Mouse (Mus musculus): ENCODE data around the gene Eid1. TPM values are rescaled to one million over a fixed set of nuclear protein-coding genes. Genes with fewer than 3 reads are reported as not detected.

The Eid1 gene
- total and polyA plus RNA-seq, 3 experiments: 28.9 to 141 (median 98.6) TPM

DNA sequence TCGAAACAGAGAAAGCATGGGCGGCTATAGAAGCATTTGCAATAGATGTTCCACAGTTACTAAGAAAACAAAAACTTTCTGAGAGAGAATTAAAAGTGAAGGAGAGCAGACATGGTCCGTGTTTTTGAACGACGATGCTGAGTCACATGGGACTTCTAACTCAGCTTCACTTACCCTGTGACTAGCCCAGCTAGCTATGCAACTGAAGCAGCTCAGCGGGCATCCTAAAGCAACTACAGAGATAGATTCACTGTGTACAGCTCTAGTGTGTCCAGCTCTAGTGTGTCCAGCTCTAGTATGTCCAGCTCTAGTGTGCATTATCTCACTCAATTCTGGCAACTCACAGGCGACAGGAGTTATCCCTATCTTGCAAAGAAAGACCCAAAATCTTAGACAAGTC is 5.2 kb upstream of the Eid1 start:
- DNase-seq: no peak

DNA sequence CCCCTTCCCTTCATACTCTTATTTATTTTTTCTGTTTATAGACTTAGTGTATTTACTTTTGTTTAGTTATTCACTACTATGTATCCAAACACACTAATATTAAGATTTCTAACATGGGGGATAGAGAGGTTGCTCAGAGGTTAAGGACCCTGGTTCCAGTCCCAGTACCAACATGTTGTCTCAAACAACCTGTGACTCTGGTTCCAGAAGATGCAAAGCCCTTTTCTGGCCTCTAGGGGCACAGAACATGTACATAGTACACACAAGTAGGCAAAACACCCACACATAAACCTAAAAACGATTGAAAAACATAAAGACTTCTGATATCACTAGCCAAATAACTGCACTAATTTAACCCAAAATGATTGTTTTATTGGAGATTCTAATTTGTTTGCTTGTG is 2.0 kb upstream of the Eid1 start:
- DNase-seq: no peak

DNA sequence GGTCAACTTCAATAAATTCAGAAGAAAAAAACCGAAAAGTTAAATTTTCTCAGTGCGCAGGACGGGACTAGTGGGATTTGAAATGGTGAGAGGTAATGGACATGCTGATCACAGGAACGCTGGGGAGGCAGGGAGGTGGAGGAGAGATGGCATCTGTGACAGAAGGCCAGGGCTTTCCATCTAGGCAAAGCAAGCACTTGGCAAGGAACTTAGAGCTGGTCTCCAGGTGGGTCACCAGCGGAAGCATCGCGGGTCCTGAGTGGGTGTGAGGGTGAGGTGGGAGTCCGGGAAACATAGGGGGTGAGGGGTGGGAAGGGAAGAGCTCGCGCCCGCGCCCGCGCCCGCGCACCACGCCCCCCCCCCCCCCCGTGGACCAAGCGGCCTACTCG is 333 bp upstream of the Eid1 start:
- no peak for DNase-seq

DNA sequence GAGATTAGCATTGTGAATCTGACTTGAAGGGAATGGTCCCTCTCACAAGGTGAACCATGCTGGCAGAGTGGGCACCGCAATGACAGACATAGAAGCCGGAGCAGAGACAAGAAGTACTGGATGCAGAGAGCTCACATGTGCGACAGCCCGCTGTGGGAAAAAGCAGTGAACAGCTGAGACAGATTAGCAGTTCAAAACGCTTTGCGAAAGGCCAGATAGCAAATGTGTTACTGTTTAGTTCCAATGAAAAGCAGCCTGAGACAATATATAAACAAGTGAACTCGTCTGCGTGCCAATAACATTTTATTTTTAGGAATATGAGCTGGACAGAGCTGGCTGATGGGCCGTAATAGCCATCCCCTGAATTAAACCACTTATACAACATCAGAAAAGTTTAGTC is 8.9 kb downstream of the Eid1 start:
- no peak for DNase-seq

DNA sequence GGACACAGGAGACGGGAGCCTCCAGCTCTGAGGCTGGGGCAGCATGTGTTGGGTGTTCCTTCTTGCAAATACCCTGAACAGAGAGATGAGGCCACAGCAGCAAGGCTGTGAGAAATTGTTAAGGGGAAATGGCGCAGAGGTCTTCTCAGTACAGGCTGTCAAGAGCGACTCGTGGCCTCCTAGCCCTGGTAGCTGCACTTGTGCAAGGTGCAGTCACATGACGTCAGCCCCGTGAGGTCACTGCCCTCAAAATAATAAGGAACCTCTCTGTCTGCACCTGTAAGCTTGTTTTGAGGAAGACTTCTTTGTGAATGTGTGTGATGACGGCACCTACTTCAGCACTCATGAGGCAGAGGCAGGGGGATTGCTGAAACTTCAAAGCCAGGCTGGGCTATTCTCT is 11.0 kb downstream of the Eid1 start:
- no peak for DNase-seq

DNA sequence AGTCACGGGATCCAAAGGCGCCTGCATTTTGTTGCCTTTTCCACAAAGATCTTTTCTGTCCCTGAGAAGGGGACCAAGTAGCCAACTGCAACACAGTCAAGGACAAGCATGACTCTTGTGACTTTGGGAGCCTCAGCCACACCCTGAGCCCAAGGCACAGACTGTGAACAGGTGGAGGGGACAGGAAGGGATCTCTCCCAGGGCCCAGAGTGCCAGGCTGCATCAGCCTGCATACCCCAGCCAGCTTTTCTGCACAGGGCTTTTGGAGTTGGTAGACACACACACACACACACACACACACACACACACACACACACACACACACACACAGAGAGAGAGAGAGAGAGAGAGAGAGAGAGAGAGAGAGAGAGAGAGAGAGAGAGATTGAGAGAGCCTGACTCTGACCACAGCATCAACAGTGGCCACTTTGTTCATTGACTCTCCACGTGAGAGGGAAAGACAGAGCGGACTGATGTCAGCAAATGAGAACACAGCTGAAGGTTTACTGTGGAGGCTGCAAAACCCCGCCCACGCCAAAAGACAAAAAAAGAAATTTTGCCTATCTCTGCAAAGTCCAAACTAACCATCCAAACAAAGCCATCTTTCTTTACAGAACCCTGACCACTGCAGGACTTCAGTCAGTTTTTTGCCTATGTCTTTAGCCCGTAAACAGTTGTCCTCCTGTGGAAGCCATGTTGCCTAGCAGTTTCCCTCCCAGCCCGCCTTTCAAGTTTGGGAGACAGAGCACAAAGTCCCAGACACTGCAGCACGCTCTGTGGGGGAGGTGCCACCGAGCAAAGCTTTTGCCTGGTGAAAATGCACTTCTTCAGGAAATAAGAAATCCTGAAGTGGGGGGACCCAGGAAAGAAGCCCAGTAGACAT is 11.9 kb downstream of the Eid1 start:
- DNase-seq: no peak

DNA sequence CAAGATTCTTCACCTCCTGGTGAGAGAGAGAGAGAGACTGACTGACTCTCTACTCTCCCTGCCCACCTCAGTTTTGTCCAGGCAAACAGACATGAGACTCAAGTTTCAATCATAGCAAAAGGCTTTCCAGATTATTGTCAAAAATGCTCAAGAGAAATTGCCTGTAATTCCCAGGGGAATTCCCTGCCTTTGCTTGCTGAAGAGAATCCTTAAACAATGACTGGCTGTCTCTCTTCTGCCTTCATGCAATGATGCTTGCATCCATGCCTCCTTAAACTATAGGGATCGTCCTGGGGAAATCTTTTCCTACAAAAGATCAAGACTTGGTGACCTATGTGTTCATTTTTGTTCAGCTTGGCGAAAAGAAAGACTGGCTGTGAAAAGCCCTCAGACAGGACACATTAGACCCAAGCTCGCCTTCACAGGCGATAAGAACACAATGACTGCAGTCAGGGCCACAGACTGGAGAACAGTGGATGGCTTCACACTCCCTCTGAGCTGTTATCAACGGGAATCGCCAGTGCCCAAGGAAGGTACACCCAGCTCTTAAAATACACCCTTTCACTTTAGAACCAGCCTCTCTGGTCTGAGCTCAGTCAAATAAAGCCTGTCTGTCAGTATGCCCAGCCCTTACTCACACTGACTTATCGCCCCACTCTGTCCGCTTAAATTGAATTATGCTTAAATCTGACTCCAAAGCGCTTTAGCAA is 12.7 kb downstream of the Eid1 start:
- DNase-seq: no peak

DNA sequence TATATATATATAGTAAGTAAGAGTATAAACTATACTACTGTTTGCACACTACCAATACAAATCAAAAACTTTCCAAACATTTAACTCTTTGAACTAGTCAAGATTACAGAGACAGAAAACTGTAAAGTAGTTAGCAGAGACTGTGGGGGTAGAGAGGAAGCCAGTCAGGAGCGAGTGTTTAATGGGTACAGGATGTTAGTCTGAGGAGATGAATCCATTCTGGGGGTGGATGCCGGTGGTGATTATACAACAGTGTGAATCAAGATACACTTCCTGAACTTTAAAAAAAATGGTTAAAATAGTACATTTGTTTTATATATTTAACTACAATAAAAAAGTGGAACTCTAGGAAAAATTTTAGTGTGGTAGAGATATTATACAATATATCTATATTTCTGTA is 19.1 kb downstream of the Eid1 start:
- DNase-seq: no peak

DNA sequence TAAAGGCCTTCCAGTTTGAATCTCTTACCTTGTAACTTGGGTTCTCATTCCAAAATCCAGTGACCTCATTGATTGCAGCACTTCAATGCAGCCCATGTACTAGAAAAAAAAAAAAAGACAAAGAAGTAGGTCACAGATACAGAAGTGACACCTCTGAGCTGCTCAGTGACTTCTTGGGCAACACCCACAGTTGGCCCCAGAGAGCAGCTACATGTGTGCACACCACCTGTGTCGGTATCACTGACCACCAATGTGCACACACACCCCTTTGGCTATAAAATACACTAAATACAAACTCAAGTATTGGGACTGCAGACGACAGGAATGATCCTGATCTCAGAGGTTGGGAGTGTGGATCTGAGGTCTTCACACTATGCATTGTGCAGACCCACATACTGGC is 21.9 kb downstream of the Eid1 start:
- DNase-seq: no peak

DNA sequence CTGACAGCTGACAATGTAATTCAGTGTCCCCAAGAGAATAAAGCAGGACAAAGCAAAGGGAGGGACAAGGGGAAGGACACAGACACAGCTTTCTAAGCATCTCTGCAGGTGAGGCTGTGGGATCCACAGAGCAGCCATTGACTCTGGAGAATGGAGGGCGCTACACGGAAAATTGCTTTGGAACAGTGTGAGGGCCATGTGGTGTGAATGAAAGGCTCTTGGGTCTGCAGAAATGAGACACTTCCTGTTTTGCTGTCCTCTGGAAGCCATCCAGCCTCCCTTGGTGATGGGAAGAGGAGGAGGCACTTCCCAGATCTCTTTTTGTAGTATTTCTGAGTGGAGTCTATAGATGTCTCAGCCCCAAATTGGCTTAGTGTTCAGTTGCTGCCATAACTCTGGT is 23.3 kb downstream of the Eid1 start:
- DNase-seq: no peak

DNA sequence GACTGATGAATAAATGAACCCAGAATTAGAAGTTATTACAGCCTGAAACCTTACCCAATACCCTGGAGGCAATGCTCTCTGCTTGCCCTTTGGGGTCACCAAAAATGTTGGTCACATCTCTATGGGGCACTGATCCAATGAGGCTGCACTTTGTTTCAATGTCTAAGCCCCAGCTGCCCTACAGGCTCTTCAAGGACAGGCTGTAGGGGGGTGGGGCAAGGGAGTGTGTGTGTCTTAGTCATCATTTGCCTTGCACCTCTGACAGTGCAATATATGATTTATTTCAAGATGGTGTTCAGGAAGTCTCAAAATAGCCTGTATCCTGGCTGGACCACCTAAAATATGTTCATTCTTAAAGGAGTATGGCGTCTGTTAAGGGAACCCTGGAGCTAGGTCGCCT is 28.7 kb downstream of the Eid1 start:
- DNase-seq: peak; percentile 71

DNA sequence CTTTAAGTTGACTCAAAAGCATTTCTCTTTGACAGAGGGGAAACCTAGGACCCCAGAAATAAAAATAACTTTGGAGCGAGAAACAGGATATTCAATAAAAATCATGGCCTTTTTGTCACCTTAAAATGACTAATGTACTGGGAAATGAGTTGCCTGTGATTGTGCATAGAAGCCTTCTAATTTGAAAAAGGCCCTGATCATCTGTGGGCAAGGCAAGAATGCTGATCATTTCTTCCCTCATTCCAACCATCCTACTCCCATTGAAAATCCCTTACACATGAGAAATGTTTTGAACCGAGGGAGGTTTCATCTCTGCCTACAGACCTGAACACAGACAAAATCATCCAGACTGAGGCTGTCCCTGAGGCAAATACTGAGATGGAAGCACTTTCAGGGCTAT is 30.0 kb downstream of the Eid1 start:
- DNase-seq: no peak

DNA sequence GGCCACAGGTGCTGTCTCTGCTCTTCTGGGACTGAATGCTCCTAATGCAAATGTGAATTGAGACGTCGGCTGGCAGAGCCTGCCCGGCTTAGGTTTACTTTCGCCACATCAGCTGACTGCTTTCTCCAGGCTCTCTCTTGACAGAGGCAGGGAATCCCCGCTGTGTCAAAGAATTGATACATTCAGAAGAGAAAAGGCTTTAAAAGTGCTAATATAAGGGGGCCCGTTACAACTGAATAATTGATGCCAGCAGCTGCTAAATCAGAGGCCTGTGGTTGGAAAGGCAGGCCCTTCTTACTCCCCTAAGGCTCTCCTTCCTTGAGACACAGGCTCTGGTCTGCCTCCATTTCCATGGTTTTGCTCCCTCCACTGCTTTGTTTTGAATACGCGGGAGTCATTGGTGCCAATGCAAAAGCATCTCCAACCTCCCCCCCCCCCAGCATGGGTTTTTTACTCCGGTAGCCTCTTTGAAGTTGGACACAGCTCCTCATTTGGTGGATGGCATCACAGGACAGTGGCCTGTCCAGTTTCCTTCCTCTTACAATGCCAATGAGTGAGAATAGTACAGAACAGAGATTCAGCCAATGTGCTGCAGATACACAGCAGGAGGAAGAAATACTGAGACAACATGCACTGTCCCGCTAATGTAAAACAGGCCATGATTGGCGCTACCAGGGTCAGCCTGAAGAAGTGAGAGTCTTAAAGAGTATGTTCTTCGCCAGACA is 32.2 kb downstream of the Eid1 start:
- no peak for DNase-seq

DNA sequence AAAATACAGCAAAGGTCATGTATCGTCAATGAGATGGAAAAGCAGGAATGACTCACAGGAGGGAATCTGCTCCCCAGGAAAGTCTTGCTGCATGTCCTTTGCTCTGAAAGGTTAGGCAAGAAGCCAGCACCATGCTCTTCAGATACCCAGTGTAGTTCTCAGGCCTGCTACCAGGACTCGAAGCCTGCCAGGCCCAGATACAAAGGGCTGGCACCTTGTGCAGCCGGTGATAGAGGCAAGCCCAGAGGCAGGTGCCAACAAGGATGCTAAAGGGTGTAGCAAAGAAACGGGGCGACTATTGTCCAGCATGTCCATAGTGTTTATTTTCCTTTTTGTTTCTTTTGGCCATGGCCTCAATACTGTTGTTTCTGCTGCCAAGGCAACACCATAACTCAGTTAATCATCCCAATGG is 33.6 kb downstream of the Eid1 start:
- DNase-seq: peak; percentile 80

DNA sequence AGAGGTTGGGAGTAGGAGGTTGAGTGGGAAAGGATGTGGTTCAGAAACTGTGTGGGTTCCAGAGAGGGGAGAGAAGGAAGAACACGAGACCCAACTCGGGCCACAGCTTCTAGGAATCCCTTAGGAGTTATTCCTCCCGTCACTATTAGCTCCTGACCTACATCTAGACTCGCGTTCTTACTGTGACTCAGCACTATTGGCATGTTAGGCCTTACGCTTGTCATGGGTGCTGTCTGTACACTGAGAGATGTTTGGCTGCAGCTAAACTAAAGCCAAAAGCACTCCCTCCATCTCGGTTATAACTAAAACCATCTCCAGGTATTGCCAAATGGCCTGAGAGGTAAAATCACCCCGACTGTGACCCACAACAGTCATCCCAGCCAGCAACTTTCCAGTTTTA is 43.7 kb downstream of the Eid1 start:
- peak; percentile 61 for DNase-seq

DNA sequence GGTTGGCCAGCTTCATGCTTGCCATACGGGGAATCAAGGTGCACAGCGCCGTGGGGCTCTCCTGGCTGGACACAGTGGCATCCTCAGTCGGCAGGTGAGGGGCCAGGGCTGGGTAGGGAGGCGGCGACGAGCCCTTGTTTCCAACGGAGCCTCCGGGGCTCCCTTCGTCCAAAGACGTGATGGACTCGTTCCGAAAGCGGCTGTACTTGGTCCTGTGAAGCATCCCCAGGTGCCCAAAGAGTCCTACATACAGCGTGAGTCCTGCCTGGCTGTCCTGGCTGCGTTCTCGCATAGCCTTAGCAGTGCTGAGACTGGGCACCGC is 50.2 kb downstream of the Eid1 start:
- DNase-seq: no peak

DNA sequence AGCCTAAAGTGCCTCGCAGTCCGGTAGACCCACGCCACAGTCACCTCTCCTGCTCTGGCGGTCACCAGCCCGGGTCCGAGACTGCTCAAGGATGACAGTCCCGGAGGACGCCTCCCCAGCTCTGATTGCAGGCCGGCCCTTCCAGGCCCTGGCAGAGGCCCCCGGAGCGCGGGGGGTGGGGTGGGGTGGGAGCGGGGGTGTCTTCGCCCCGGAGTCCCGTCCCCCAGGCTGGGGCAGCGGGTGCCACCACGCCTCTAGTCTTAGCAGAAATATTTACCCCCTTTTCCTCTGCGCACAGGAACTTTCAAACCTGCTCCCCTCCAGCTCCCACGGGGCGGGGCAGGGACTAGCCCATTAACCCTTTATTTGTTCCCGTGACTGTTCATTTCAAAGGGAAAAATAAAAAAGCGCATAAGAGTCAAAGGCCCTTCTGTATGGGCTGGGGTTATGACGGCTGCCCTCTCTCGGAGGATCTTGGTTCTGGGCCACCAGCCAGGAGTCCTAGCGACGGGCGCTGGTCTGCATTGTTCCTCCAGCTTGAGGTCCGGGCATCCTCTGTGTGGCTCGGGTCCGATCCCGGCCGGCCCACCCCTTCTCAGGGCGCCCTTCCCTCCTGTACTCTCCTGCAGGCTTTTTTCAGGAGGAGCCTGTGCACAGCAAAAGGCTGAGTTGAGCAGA is 50.7 kb downstream of the Eid1 start:
- DNase-seq: peak; percentile 74

DNA sequence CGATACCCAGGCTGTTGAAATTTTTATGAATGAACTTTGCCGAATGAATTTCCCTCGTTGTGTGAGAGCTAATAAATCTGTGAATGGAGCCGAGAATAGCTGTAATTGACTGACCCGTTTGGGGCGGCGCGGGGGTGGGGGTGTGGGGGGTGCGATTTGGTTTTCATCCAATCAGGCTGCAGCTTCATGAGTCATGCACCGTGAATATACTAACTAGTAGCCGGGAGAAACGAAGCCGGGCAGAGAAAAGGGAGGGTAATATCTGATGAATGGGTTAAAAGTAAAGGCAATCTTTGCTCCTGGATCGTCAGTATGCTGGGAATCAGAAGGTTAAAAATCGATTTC is 51.2 kb downstream of the Eid1 start, which contains the start of gene Shc4:
Gene Shc4, minus strand, starts transcription at position 63 of the 345 bp plus-strand sequence.
- peak; percentile 74 for DNase-seq
